Mouse (Mus musculus): ENCODE data around the gene Ifi205.

Gene Ifi205

DNA sequence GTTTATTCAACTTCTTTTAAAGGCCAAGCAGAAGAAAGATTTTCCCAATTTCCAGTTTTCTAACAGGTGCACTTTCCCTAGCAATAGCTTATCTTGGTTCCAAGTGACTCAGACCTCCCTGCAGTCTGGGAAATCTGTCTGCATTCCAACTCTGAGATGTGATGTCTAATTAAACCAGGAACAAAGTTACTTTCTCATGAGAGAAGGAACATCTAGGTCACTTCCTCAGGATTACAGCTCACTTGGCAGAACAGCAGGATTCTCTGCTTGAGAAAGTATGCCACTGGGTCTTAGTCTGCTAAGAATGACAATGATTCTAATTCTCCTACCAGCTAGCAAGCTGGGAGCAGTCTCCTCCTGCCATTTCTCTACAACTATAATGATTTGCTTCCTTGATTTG is 58.5 kb downstream of the Ifi205 start:
- DNase-seq (ENCODE audit: low spot score in 2 of 2): no peak

Measured in spleen, postnatal 14 days (tissue).